In genomic region chr19:55895807-55896420, GRCm38 (mm10) we compare ENCODE assay signal across 10 mouse cellular contexts.
A peak's percentile ranks its signal among the peaks of the same experiment; 100 is the strongest.
DNase-seq lines count a peak whose midpoint lies in the region; ATAC-seq and TF ChIP-seq lines count a peak whose summit lies in the region.
"Had no signal": no experiment of that assay in that cellular context is flagged by ENCODE, and none has a peak within 500 bp of the region (broad histone marks: within the 10 kb centered on the region; RNA-seq: fewer than 3 reads in every experiment).

No protein-coding gene starts in this region.

- H3K4me3 ChIP-seq in kidney, embryonic 16.5 days (ENCODE audit: low read length) = peak overlapping the region; percentile 39; the same call in 1 of the 2 replicates
- peak overlapping the region; percentile 22; the same call in 1 of the 2 replicates for H3K4me3 ChIP-seq in embryonic facial prominence, embryonic 11.5 days (ENCODE audit: low read depth, low read length)
- peak overlapping the region; percentile 30 for H3K4me3 ChIP-seq in hindbrain, postnatal 0 days (ENCODE audit: low read length)
- H3K4me3 ChIP-seq in midbrain, embryonic 15.5 days = peak overlapping the region; percentile 39
- H3K4me3 ChIP-seq: myocyte had no signal

- no peak overlapping the region for H3K9ac ChIP-seq in kidney, embryonic 16.5 days (replicated peaks; ENCODE audit: low read length)
- H3K9ac ChIP-seq in embryonic facial prominence, embryonic 11.5 days (replicated peaks; ENCODE audit: low read length) = no peak overlapping the region
- H3K9ac ChIP-seq in hindbrain, postnatal 0 days (replicated peaks; ENCODE audit: low read length) = no peak overlapping the region
- H3K9ac ChIP-seq in midbrain, embryonic 15.5 days = peak overlapping the region; percentile 50

- ATAC-seq in kidney, embryonic 16.5 days (ENCODE audit: low FRiP score, low TSS enrichment) = no peak
- no peak; the same call in 1 of the 2 replicates for ATAC-seq in embryonic facial prominence, embryonic 11.5 days (replicated peaks; ENCODE audit: insufficient number of reproducible peaks, low FRiP score, low TSS enrichment, low read depth)
- no peak for ATAC-seq in hindbrain, postnatal 0 days
- ATAC-seq in midbrain, embryonic 15.5 days (replicated peaks) = no peak

- no peaks in the 10 kb centered on the region for H3K9me3 ChIP-seq in kidney, embryonic 16.5 days (ENCODE audit: low read length)
- no peaks in the 10 kb centered on the region for H3K9me3 ChIP-seq in embryonic facial prominence, embryonic 11.5 days (replicated peaks; ENCODE audit: control insufficient read depth, low read length)
- H3K9me3 ChIP-seq in hindbrain, postnatal 0 days (ENCODE audit: low read length) = no peaks in the 10 kb centered on the region
- no peaks in the 10 kb centered on the region for H3K9me3 ChIP-seq in midbrain, embryonic 15.5 days

- H3K27me3 ChIP-seq in kidney, embryonic 16.5 days (ENCODE audit: insufficient read depth, low read length) = no peaks in the 10 kb centered on the region; the same call in 1 of the 2 replicates
- H3K27me3 ChIP-seq in embryonic facial prominence, embryonic 11.5 days (ENCODE audit: control insufficient read depth, insufficient read depth, low read length) = no peaks in the 10 kb centered on the region
- H3K27me3 ChIP-seq in hindbrain, postnatal 0 days (ENCODE audit: insufficient read depth, low read length) = peaks cover 5% of the 10 kb centered on the region; the same call in 1 of the 2 replicates
- peaks cover 2% of the 10 kb centered on the region; the same call in 1 of the 2 replicates for H3K27me3 ChIP-seq in midbrain, embryonic 15.5 days (replicated peaks)

- WGBS in kidney, embryonic 16.5 days = 37% methylated on average over 4 of the region's 4 CpGs
- WGBS in embryonic facial prominence, embryonic 11.5 days = 17% methylated on average over 4 of the region's 4 CpGs
- 22% methylated on average over 4 of the region's 4 CpGs for WGBS in hindbrain, postnatal 0 days
- WGBS in midbrain, embryonic 15.5 days = 3% methylated on average over 4 of the region's 4 CpGs

- H3K27ac ChIP-seq in kidney, embryonic 16.5 days (ENCODE audit: low read length) = no peak overlapping the region
- H3K27ac ChIP-seq in embryonic facial prominence, embryonic 11.5 days (replicated peaks; ENCODE audit: low read depth, low read length) = no peak overlapping the region
- H3K27ac ChIP-seq in hindbrain, postnatal 0 days = no peak overlapping the region
- H3K27ac ChIP-seq in midbrain, embryonic 15.5 days = peak overlapping the region; percentile 90

- no peak for TF ChIP-seq CTCF in hindbrain, postnatal 0 days (IDR thresholded peaks at IDR 0.05; ENCODE audit: low read depth)

- no peaks in the 10 kb centered on the region for H3K36me3 ChIP-seq in kidney, embryonic 16.5 days (ENCODE audit: insufficient read depth, low read length)
- H3K36me3 ChIP-seq in embryonic facial prominence, embryonic 11.5 days (replicated peaks; ENCODE audit: control insufficient read depth, insufficient read depth, low read depth, low read length) = no peaks in the 10 kb centered on the region
- no peaks in the 10 kb centered on the region for H3K36me3 ChIP-seq in hindbrain, postnatal 0 days (ENCODE audit: insufficient read depth, low read length)
- H3K36me3 ChIP-seq in midbrain, embryonic 15.5 days (replicated peaks) = no peaks in the 10 kb centered on the region
- H3K36me3 ChIP-seq: G1E had no signal

- peak overlapping the region; percentile 61 for H3K4me2 ChIP-seq in kidney, embryonic 16.5 days (replicated peaks; ENCODE audit: low read depth, low read length)
- H3K4me2 ChIP-seq in embryonic facial prominence, embryonic 11.5 days (ENCODE audit: low read depth, low read length) = peak overlapping the region; percentile 42
- peak overlapping the region; percentile 62 for H3K4me2 ChIP-seq in hindbrain, postnatal 0 days (ENCODE audit: low read depth, low read length)
- peak overlapping the region; percentile 54 for H3K4me2 ChIP-seq in midbrain, embryonic 15.5 days

- peaks cover 37% of the 10 kb centered on the region for H3K4me1 ChIP-seq in kidney, embryonic 16.5 days (ENCODE audit: insufficient read depth, low read length)
- peaks cover 5% of the 10 kb centered on the region for H3K4me1 ChIP-seq in embryonic facial prominence, embryonic 11.5 days (ENCODE audit: control insufficient read depth, insufficient read depth, low read length)
- H3K4me1 ChIP-seq in hindbrain, postnatal 0 days (ENCODE audit: insufficient read depth, low read length) = no peaks in the 10 kb centered on the region
- peaks cover 21% of the 10 kb centered on the region for H3K4me1 ChIP-seq in midbrain, embryonic 15.5 days

- DNase-seq in kidney, postnatal 25 days = no peak
- no peak for DNase-seq in embryonic facial prominence, embryonic 11.5 days (ENCODE audit: low spot score)
- no peak for DNase-seq in hindbrain, postnatal 0 days (ENCODE audit: low spot score)
- DNase-seq in c-Kit-positive CD71-positive TER-119-positive erythroid progenitor cells, embryonic 14.5 days (ENCODE audit: low spot score) = no peak
- no peak for DNase-seq in spleen, postnatal 10 days (ENCODE audit: low spot score in 2 of 2)
- DNase-seq in layer of hippocampus, adult 9-11 months = no peak
